Mouse (Mus musculus): Measurements from ENCODE around the gene Pla2g16. TPM values are rescaled to one million over a fixed set of nuclear protein-coding genes. Genes with fewer than 3 reads are reported as not detected.
A peak's percentile ranks its signal among the peaks of the same experiment; 100 is the strongest.

Gene Pla2g16
- polyA plus RNA-seq, 1 experiment = 45.4 TPM

DNA sequence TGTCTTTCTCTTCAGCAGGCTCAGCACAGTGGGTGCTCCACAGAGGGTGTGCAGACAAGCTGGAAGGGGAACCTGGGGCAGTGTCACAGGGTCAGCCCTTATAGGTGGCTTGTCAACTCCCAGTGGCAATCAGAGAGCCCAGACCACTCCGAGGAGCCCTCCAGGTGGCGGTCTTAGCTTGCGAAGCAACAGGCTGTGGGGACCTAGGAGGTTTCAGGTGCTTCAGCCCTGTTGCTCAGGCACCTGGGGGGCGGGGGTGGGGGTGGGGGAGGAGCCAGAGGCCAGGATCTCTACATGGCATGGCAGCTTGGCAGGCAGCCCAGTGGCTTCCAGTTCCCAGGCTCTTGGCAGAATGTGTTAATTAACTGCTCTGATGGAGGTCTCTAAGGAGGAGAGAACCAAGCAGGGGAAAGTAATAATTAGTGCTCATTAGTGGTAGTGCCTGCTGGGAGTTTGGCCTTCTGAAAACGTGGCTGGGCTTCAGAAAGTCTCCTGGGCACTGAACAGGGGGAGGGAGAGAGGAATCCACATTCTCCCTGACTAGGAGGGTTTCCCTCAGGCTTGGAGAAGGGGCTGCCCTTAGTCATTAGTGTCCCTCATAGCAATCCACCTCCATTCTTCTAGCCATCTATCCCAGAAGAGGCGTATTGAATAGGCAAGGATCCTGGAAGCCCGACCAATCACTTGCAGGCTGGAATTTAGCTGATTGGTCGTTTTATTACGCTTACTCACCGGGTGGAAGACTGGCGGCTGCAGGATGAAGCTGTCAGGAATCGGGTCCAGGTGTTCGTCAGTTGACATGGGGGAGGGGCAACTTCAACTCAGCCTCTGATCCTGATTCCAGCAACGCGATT is 48.9 kb downstream of the Pla2g16 start:
- TF ChIP-seq POLR2A (IDR thresholded peaks at IDR 0.05; ENCODE audit: extremely low read depth, insufficient read depth, low read length) (no peak), CTCF (IDR thresholded peaks at IDR 0.05; ENCODE audit: extremely low read depth, insufficient read depth, low read length) (no peak)
- H3K27ac ChIP-seq (ENCODE audit: insufficient read depth, low read length) = no peak overlapping the region

DNA sequence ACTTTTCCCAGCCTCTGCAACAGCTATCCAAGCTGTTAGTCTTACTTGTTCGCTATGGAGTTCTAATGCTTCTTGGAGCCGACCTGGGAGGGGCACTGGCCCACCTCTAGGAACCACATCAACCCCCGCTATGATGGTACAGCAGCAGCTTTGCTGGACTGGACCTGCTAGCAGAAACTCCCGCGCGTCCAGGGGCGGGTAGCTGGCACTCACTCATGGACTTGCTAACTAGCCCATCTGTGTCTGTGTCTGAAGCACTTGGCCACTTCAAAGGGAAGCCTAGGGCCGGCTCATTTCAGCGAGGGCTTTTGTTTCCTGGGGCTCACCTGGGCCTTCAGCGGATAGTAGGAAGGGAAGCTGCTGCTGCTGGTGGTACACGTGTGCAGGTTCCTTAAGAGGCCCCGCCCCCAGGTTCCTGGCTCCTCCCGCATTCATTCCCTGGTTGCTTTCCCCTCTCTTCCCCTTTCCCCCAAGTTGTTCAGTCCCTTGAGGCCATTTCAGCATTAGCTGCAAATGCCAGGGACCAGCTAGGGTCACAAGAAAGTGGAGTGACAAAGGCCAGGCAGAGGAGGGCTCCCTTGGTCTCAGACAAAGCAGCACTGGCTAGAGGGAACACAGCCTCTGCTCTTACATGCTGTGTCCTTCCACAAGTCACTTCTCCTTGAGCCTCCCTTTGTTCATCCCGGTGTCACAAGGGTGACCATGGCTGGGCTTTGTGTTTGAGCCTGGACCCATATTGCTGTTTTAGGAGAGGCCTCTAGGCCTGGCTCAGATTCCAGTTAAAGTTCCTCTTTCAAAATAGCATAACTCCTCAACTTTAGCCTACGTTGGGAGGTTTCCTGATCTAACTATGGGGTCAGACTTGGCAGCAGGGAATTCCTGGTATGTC is 49.8 kb downstream of the Pla2g16 start, which contains the start of gene Lgals12:
TSS of gene Lgals12 (minus strand) at position 393 of the 889 bp plus-strand sequence.
- H3K27ac ChIP-seq (ENCODE audit: insufficient read depth, low read length) = no peak within 1 kb of the TSS
- H3K4me3 ChIP-seq (ENCODE audit: insufficient read depth, low read length) = peak within 1 kb of the TSS; percentile 11; the same call in 1 of the 2 replicates

More for the DNA sequence above, 48.9 kb downstream of the Pla2g16 start:
- Histone ChIP-seq H3K4me1 (ENCODE audit: control insufficient read depth, insufficient read depth, low read length) (no peaks in the 10 kb centered on the region), H3K4me3 (ENCODE audit: insufficient read depth, low read length) (peak overlapping the region; percentile 11; the same call in 1 of the 2 replicates)

GRCm38 (mm10) chr19:7607690-7608201 is 50.5 kb downstream of the Pla2g16 start:
- no peak for TF ChIP-seq CTCF (IDR thresholded peaks at IDR 0.05; ENCODE audit: extremely low read depth, insufficient read depth, low read length)
- no peak for TF ChIP-seq POLR2A (IDR thresholded peaks at IDR 0.05; ENCODE audit: extremely low read depth, insufficient read depth, low read length)

More for the DNA sequence above, 49.8 kb downstream of the Pla2g16 start, which contains the start of gene Lgals12:
- TF ChIP-seq CTCF (IDR thresholded peaks at IDR 0.05; ENCODE audit: extremely low read depth, insufficient read depth, low read length) (no peak), POLR2A (IDR thresholded peaks at IDR 0.05; ENCODE audit: extremely low read depth, insufficient read depth, low read length) (no peak)
- H3K4me1 ChIP-seq (ENCODE audit: control insufficient read depth, insufficient read depth, low read length) = no peaks in the 10 kb centered on the region

DNA sequence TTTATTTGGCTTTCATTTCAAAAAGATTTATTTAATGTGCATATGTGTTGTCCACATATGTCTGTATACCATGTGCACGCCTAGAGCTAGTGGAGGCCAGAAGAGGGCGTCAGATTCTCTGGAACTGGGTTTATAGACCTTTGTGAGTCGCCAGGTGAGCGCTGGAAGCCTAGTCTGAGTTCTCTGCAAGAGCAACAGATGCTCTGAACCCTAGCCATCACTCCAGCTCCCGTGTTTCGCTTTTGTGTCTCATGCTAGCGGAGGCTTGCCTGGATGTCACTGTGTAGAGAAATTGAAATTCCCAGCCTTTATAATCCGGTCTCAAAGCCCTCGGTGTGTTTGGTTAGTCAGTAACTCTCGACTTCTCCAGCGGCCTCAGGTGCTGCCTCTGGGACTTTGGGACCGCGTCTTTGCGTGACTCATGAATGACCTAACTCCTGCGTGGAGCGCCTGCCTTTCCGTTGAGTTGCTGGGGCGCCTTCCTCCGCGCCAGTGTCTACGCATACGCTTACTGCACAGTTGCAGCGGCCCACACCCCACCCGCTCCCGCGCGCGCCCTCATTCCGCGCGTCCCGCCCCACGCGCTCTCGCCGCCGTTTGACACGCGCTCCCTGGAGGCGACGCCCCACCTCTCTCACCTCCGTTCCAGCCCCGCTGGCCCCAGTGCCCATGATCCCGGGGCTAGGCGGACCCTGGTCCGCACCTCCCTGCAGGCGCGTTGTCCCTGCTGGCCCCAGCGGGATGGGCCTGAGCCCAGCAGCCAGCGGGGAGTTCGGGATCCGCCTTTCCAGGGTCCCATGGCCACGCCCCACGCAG is 54.9 kb downstream of the Pla2g16 start, which contains the start of gene Hrasls5:
TSS of gene Hrasls5 (plus strand) at position 600 of the 816 bp plus-strand sequence.
- Histone ChIP-seq H3K4me3 (ENCODE audit: insufficient read depth, low read length) (peak within 1 kb of the TSS; percentile 28), H3K4me1 (ENCODE audit: control insufficient read depth, insufficient read depth, low read length) (no peaks in the 10 kb centered on the region), H3K27ac (ENCODE audit: insufficient read depth, low read length) (no peak within 1 kb of the TSS)
- TF ChIP-seq CTCF (IDR thresholded peaks at IDR 0.05; ENCODE audit: extremely low read depth, insufficient read depth, low read length) (no peak), POLR2A (IDR thresholded peaks at IDR 0.05; ENCODE audit: extremely low read depth, insufficient read depth, low read length) (no peak)

More at GRCm38 (mm10) chr19:7607690-7608201, 50.5 kb downstream of the Pla2g16 start:
- no peaks in the 10 kb centered on the region for H3K4me1 ChIP-seq (ENCODE audit: control insufficient read depth, insufficient read depth, low read length)
- H3K4me3 ChIP-seq (ENCODE audit: insufficient read depth, low read length) = no peak overlapping the region
- no peak overlapping the region for H3K27ac ChIP-seq (ENCODE audit: insufficient read depth, low read length)

DNA sequence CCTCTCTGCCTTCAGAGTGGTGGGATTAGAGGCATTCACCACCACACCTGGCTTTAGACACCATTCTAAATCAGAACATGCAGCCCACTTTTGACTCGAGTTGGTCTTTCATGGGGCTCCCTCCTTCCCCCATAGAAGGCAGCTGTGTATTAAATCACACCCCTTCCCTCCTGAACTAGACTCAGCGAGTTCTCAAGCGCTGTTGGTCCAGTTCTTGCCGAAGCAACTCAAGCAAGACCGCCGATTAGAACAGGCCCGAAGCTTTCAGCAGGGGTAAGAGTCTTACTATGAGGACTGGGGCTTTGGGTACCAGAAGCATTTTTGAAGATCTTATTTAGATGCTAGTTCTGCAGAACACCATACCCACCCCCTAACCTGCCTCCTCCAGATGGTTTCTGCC is 55.9 kb downstream of the Pla2g16 start:
- TF ChIP-seq POLR2A (IDR thresholded peaks at IDR 0.05; ENCODE audit: extremely low read depth, insufficient read depth, low read length) (no peak), CTCF (IDR thresholded peaks at IDR 0.05; ENCODE audit: extremely low read depth, insufficient read depth, low read length) (no peak)
- Histone ChIP-seq H3K4me3 (ENCODE audit: insufficient read depth, low read length) (no peak overlapping the region), H3K4me1 (ENCODE audit: control insufficient read depth, insufficient read depth, low read length) (peaks cover 1% of the 10 kb centered on the region; the same call in 1 of the 2 replicates), H3K27ac (ENCODE audit: insufficient read depth, low read length) (no peak overlapping the region)

- peaks cover 1% of the 10 kb centered on the region; the same call in 1 of the 2 replicates for H3K4me1 ChIP-seq (ENCODE audit: control insufficient read depth, insufficient read depth, low read length)
- TF ChIP-seq POLR2A (IDR thresholded peaks at IDR 0.05; ENCODE audit: extremely low read depth, insufficient read depth, low read length) (no peak), CTCF (IDR thresholded peaks at IDR 0.05; ENCODE audit: extremely low read depth, insufficient read depth, low read length) (no peak)
- no peak overlapping the region for H3K4me3 ChIP-seq (ENCODE audit: insufficient read depth, low read length)
- no peak overlapping the region for H3K27ac ChIP-seq (ENCODE audit: insufficient read depth, low read length)
Measured at GRCm38 (mm10) chr19:7616231-7616930, 59.1 kb downstream of the Pla2g16 start.

DNA sequence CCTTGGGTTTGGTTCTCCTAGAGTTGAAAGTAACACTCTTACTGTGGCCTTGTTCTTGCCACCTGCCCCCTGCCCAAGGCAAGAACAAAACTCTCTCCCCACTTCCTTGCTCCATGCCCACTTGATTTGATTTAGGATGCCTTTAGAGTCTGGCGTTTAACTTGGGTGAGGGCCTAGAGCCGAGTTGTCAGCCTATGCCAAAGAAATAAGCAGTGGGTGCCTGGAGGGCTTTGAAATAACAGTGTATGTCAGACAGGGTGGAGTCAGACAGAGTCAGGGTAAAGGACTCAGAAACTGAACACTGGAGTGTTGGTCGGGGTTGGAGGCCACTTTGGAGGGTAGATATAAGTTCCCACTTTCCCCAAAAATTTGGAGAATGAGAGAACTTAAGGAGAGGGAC is 59.8 kb downstream of the Pla2g16 start:
- TF ChIP-seq POLR2A (IDR thresholded peaks at IDR 0.05; ENCODE audit: extremely low read depth, insufficient read depth, low read length) (no peak), CTCF (IDR thresholded peaks at IDR 0.05; ENCODE audit: extremely low read depth, insufficient read depth, low read length) (no peak)
- H3K4me1 ChIP-seq (ENCODE audit: control insufficient read depth, insufficient read depth, low read length) = peaks cover 1% of the 10 kb centered on the region; the same call in 1 of the 2 replicates
- no peak overlapping the region for H3K4me3 ChIP-seq (ENCODE audit: insufficient read depth, low read length)
- H3K27ac ChIP-seq (ENCODE audit: insufficient read depth, low read length) = no peak overlapping the region

DNA sequence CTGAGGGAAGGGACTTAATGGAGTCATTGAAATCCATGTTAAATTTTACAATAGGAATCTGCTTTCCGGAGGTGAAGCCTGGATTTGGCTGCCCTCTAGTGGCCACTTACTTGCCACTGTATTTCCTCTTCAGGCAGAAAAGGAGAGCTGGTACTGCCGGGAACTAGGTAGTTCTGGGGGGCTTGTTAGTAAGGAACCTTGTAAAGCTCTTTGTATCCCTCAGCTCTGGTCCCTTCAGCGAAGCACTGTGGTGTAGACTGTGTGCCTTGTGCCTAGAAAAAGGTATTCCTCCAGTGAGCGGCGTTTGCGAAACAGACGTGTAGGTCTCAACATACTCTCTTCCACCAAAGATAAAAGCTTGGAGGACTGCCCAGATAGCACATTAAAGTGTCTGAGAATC is 60.4 kb downstream of the Pla2g16 start:
- H3K4me3 ChIP-seq (ENCODE audit: insufficient read depth, low read length) = no peak overlapping the region; the same call in 1 of the 2 replicates
- TF ChIP-seq CTCF (IDR thresholded peaks at IDR 0.05; ENCODE audit: extremely low read depth, insufficient read depth, low read length) = peak; percentile 71
- no peak for TF ChIP-seq POLR2A (IDR thresholded peaks at IDR 0.05; ENCODE audit: extremely low read depth, insufficient read depth, low read length)
- peaks cover 1% of the 10 kb centered on the region; the same call in 1 of the 2 replicates for H3K4me1 ChIP-seq (ENCODE audit: control insufficient read depth, insufficient read depth, low read length)
- H3K27ac ChIP-seq (ENCODE audit: insufficient read depth, low read length) = no peak overlapping the region
